Mouse (Mus musculus) brain, embryonic 14.5 days (tissue): ENCODE measurements around the gene Bach2. TPM values are rescaled to one million over a fixed set of nuclear protein-coding genes. Genes with fewer than 3 reads are reported as not detected.

Source experiments
- DNase-seq: peaks from one replicate; pipeline ENCODE4 v3.0.0-alpha.2; 2011; ENCODE audit warnings: low read depth
- CTCF ChIP-seq: fragments of 200-500 bp; IDR thresholded peaks from 2 replicates; pipeline ENCODE4 v1.5.1; 2012; ENCODE audit warnings: inconsistent platforms, mild to moderate bottlenecking, moderate library complexity, borderline replicate concordance; ENCODE audit not compliant: insufficient read depth, insufficient read length; ENCODE audit errors: extremely low read depth
- POLR2A ChIP-seq: fragments of 200-500 bp; IDR thresholded peaks from 2 replicates; pipeline ENCODE4 v1.6.1; 2012; ENCODE audit warnings: mild to moderate bottlenecking, inconsistent platforms, borderline replicate concordance; ENCODE audit not compliant: poor library complexity, insufficient read depth, insufficient read length, severe bottlenecking; ENCODE audit errors: extremely low read depth
- polyA plus RNA-seq: library from polyadenylated mRNA; depleted of rRNA; stranded (reverse); fragments of >200 nt; gene quantifications from 2 replicates; pipeline ENCODE4 v1.2.3, GENCODE M21; 2012

Bach2 gene
- polyA plus RNA-seq, 1 experiment: 31.4 TPM

DNA sequence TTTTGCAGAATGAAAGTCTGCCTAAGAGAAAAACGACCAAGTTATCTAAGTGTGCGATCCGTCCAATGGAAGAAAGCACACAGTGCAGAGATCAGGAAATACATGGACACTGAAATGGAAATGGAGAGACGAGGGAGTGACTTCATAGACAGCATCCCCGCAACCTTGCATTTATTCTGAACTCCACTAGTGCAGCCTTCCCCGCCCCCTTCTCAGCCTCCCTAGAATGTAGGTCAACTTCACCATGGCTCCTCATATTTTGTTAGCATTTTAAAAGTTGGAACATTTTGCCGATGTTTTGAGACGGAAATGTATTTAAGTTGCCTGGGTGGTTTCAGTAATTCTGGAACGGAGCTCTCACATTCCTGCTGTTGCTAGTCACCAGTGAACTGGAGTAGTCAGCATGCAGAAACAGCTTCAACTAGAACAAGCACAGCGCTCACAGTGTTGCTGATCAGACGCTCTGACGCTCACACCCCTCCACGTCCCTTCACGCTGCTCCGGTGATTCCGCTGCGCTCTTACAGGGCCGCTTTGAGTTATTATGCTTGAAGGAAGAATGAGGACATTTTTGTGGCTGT lies 66.5 kb downstream of the Bach2 start:
- TF ChIP-seq CTCF (no peak), POLR2A (no peak)
- peak; percentile 73 for DNase-seq

DNA sequence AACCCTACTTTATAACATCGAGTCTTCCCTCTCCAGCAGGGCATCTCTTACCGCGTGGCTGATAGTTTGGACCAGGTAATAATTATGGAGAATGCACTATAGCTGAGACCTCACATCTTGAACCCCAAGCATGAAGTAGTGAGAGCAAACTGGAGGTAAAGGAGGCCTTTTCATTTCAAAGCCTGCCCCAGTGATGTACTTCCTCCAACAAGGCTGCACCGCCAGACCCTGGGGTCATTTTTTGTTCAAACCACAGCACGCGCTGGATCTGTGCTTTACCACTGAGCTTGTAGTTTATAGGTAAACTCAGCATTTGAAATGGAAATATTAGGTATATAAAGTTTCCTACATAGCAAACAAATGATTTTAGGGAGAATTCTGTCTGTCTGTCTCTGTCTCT lies 67.1 kb downstream of the Bach2 start:
- no peak for DNase-seq
- TF ChIP-seq CTCF (no peak), POLR2A (no peak)

DNA sequence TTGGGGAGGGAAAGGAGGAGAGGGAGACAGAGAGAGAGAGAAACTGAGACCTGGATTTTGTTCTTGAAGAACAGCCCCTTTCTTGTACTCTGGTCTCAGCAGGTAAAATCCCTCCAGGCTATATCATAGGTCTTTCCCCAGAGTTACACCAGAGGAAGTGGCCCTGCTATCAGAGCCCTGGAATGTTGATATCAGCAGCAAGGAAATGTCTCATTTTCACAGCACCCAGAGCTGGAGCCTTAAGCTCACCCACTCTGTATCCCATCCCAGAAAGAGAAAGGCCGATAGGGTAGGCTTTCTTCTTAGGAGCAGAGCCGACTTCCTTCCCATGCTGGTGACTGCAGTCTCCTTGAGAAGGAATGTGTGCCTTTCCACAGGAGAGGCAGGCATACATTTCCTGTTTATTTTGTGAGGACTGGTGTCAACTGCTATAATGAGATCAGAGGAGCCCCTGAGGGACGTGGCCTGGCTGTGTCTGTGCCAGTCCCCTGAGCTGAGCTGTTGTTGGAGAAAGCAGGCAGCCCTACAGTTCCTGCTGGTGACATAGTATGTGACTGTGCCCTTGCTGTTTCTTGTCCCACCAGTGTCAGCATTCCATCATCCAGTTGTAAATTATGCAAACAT lies 67.7 kb downstream of the Bach2 start:
- peak; percentile 49 for DNase-seq
- TF ChIP-seq POLR2A (no peak), CTCF (no peak)

DNA sequence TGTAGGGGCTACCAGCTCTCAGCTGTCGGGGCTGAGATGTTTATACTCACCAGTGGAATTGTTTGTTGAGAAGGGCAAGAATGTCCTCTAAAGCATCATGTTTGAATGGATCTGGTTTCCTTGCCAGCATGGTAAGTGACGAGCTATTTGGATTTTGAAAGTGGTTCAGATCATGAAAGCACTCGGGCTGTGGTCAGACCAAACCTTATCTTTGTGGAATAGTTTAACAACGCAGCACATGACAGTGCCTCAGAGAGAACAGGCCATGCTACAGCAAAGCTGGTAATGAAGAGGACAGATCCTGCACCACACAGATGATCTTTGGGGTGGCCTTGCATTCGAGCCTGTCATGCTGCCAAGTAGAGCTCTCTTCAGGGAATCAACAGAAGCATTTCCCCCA lies 68.6 kb downstream of the Bach2 start:
- DNase-seq: no peak
- TF ChIP-seq POLR2A (no peak), CTCF (no peak)

DNA sequence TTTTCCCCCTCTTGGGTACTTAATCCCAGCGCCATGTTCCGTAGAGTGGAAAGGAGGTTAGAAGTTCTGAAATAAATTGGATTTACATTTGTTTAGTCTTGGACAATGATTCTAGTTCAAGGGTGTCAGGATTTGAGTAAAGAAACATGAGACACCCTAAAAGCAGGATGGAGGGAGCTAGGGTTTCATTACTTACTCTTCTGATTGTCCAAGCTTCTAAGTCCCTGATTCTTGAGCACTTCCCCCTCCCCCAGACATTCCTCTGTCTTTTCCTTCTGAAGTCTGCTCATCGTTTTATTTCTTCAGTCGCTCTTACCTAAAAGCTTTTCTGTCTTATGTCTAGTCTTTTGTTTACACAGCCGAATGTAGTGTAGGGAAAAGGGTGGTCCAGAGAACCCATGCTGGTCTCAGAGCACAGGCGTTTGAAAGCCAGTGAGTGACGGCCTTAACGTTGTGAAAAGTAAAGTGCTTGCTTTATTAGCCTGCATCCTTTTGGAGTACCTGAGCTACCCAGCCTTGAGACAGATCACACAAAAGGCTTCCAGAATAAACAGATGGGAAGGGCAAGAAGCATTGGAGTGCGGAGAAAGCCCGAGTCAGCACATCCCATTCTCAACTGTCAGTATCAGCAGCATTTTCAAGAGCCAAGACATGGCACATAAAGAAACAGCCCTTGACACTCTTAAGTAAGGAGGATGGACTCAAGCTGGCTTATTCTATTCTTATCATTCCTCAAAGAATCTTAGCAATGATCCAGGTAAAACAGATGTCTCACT lies 73.8 kb downstream of the Bach2 start:
- no peak for TF ChIP-seq CTCF
- no peak for TF ChIP-seq POLR2A
- DNase-seq: peak; percentile 43

DNA sequence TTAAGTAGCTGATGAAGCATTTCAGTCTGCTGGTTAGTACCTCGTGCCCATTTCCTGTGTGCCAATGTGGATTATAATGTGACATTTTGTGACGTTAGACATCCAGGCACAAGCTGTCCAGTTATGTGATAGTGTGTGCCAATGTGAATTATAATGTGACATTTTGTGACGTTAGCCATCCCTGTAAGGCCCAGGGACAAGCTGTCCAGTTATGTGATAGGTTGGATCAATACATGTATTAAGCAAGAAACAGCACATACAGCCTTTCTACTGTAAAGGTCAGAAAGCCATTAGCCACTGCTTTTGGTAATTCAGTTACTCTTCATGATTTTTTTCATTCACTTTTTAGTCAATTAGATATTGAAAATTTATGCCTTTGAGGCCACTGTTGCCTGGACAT lies 76.3 kb downstream of the Bach2 start:
- no peak for DNase-seq
- TF ChIP-seq CTCF (no peak), POLR2A (no peak)

DNA sequence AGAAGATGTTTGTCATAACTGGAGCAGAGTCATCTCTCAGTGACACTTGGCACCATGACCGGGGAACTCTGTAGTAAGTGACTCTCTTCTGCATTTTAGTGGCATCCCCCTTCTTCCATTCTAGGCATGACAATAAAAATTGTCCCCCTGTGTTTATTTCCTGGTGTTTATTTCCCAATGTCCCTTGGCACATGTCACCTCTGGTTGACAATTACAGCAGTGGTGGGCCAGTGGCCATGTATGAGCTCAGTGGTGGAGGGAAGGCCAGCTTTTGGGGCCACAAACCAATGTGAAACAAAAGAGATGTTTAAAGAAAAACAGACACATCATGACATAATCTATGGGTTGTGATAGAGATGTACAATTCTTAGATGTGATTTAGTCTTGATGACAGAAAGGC lies 80.0 kb downstream of the Bach2 start:
- DNase-seq: no peak
- TF ChIP-seq POLR2A (no peak), CTCF (no peak)

DNA sequence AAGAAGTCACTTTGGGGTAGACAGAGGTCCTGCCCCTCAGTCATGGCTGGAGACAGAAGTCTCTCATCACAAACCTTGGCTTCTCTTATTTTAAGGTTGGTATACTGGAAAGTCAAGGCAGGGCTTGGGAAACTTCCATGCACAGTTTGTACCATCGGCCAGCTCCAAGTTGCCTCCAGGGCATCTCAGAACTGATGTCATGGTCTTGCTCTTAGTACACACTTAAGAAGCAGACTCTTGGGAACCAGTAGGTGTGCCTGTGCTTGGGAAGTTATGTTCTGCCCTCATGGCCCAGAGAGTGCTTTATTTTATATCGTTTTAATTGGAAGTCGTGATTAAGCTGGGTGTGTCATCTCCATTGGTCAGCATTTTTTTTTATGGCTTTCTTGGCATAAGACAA lies 80.7 kb downstream of the Bach2 start:
- DNase-seq: no peak
- TF ChIP-seq CTCF (no peak), POLR2A (no peak)

DNA sequence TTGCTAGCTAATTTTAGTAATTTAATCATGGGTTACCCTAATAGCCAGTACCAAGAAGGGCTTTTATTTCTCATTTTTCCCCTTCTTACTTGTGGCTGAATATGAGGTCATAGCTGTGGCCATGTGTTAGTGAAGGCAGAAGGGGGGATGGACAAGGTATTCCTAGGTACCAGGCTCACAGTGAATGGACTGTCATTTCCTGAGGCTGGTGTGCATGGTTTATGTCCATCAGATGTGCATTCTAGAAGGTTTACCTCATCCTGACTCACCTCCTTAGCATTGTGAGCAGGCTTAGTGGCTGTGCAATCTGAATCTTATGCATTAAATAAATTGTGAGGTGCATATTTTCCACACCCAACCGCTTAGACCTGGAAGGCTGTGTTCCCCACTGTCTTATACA lies 81.4 kb downstream of the Bach2 start:
- TF ChIP-seq CTCF (no peak), POLR2A (no peak)
- no peak for DNase-seq

DNA sequence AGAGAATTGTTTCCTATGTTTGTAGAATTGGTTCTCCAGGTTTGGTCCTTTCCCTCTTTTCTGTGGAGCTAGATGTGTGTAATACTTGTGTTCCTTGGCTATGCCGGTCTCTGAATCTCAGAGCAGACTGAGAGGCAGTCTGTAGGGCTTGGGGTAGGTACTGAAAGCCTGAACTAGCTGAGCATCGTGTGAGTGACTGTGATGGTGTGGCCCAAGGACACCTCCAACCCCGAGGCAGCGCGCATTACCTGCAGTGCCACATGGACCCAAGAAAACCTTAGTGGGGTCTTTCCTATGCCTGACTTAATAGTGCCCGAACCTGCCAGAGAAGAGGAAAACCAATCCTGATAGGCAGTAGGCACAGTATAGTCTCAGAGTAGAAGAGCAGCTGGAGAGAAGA lies 85.5 kb downstream of the Bach2 start:
- no peak for DNase-seq
- no peak for TF ChIP-seq CTCF
- no peak for TF ChIP-seq POLR2A

DNA sequence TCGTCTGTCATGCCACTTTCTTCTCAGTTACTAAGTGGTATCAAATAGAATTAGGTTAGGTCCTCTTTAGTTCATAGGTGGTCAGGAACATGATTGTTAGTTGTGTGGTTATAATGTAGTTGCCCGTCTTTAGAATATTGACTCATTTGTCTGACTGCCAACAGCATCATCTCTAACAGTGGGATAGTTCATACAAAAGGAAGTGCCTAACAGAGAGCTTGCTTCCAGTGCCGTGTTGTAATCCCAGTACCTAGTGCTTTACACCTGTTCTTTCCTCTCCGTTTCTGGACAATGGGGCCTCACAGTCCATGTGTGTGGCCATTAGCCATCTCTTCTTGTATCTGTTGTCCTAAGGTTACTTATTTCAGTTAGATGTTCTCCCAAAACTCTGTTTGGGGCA lies 86.4 kb downstream of the Bach2 start:
- DNase-seq: no peak
- no peak for TF ChIP-seq CTCF
- no peak for TF ChIP-seq POLR2A
